Comparison of ENCODE assay signal across 9 mouse cellular contexts in the genomic region with DNA sequence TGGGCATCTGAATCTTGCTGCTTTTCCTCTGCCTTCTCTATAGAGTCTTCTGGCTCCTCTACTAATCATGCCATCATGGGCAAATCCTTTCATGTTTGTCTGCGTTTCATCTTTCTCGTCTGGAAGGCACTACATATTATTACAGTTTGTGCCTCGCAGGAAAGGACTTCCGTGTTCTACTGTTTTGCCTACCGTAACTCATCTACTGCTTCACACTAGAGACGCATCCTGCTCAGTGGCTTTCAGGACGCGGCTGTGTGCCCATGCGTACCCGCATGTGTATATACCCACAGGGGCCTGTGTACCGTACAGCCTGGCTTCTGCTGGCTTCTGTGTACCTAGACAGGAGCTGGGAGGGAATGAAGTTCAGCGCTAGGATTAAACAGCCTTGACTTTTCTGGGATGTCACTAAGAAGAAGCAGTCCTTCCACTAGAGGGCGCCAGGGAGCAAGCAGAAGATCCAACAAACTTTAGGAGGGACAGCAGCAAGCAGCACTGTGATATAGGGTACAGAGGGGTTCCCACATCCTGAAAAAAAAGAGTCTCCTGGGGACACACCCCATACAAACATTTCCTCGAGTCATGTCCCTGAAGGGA.
A peak's percentile ranks its signal among the peaks of the same experiment; 100 is the strongest.
DNase-seq lines count a peak whose midpoint lies in the region; ATAC-seq and TF ChIP-seq lines count a peak whose summit lies in the region.
"Had no signal": no experiment of that assay in that cellular context is flagged by ENCODE, and none has a peak within 500 bp of the region (broad histone marks: within the 10 kb centered on the region; RNA-seq: fewer than 3 reads in every experiment).

No protein-coding gene starts in this region.

- DNase-seq in adrenal gland, postnatal 25 days = peak; percentile 81
- DNase-seq in embryo, embryonic 9.5 days (ENCODE audit: extremely low spot score) = peak; percentile 76
- DNase-seq in kidney, postnatal 36 days = peak; percentile 78 to 94
- DNase-seq in right cerebral cortex, postnatal 14 days = peak; percentile 91
- DNase-seq in urinary bladder, postnatal 25 days (ENCODE audit: low spot score) = peak; percentile 85

- H3K9ac ChIP-seq in ES-Bruce4 (ENCODE audit: low read depth, poor library complexity, severe bottlenecking) = no peak overlapping the region
- H3K9ac ChIP-seq in heart, embryonic 12.5 days = no peak overlapping the region
- H3K9ac ChIP-seq in lung, embryonic 15.5 days = no peak overlapping the region

- no peaks in the 10 kb centered on the region for H3K36me3 ChIP-seq in ES-Bruce4 (ENCODE audit: control insufficient read depth, insufficient read depth, low read length, poor library complexity, severe bottlenecking)
- peaks cover 7% of the 10 kb centered on the region for H3K36me3 ChIP-seq in heart, embryonic 12.5 days
- no peaks in the 10 kb centered on the region for H3K36me3 ChIP-seq in lung, embryonic 15.5 days

- TF ChIP-seq POLR2A in ES-Bruce4 (IDR thresholded peaks at IDR 0.05; ENCODE audit: insufficient read depth, low read length) = no peak

- no peaks in the 10 kb centered on the region for H3K27me3 ChIP-seq in ES-Bruce4 (ENCODE audit: control insufficient read depth, insufficient read depth, low read length, poor library complexity, severe bottlenecking)
- no peaks in the 10 kb centered on the region for H3K27me3 ChIP-seq in heart, embryonic 12.5 days (replicated peaks)
- no peaks in the 10 kb centered on the region for H3K27me3 ChIP-seq in lung, embryonic 15.5 days

- H3K4me2 ChIP-seq in heart, embryonic 12.5 days = peak overlapping the region; percentile 37
- 0 out of 2 replicates have a peak overlapping the region, but pooled peaks have one; percentile 30 for H3K4me2 ChIP-seq in lung, embryonic 15.5 days

- peak; percentile 50; the same call in 1 of the 2 replicates for ATAC-seq in heart, embryonic 12.5 days (ENCODE audit: insufficient number of reproducible peaks, low FRiP score)
- ATAC-seq in lung, embryonic 15.5 days (ENCODE audit: borderline replicate concordance, extremely low read depth, low FRiP score, low TSS enrichment) = no peak

- TF ChIP-seq EP300 in ES-Bruce4 (IDR thresholded peaks at IDR 0.05; ENCODE audit: insufficient read depth, low read depth, low read length) = no peak

- H3K9me3 ChIP-seq in ES-Bruce4 (replicated peaks; ENCODE audit: control insufficient read depth, insufficient read depth, low read length, poor library complexity, severe bottlenecking) = no peaks in the 10 kb centered on the region
- 0 out of 2 replicates have a peak, but pooled peaks cover 3% of the 10 kb centered on the region for H3K9me3 ChIP-seq in heart, embryonic 12.5 days (replicated peaks)
- no peaks in the 10 kb centered on the region for H3K9me3 ChIP-seq in lung, embryonic 15.5 days

- WGBS in heart, embryonic 12.5 days = 37% methylated on average over 14 of the region's 14 CpGs
- WGBS in lung, embryonic 15.5 days = 35% methylated on average over 14 of the region's 14 CpGs

- TF ChIP-seq CTCF in ES-Bruce4 (IDR thresholded peaks at IDR 0.05; ENCODE audit: low read depth, low read length) = peak; percentile 77

- H3K4me3 ChIP-seq in ES-Bruce4 (ENCODE audit: low read depth, low read length) = no peak overlapping the region
- H3K4me3 ChIP-seq in heart, embryonic 12.5 days = no peak overlapping the region
- no peak overlapping the region for H3K4me3 ChIP-seq in lung, embryonic 15.5 days

- no peak overlapping the region for H3K27ac ChIP-seq in ES-Bruce4 (ENCODE audit: insufficient read depth, low read length)
- H3K27ac ChIP-seq in heart, embryonic 12.5 days (ENCODE audit: poor library complexity, severe bottlenecking) = no peak overlapping the region
- H3K27ac ChIP-seq in lung, embryonic 15.5 days = no peak overlapping the region
- H3K27ac ChIP-seq: macrophage had no signal

- H3K4me1 ChIP-seq in ES-Bruce4 (ENCODE audit: control insufficient read depth, insufficient read depth, low read length) = no peaks in the 10 kb centered on the region
- peaks cover 7% of the 10 kb centered on the region; the same call in 1 of the 2 replicates for H3K4me1 ChIP-seq in heart, embryonic 12.5 days (replicated peaks)
- H3K4me1 ChIP-seq in lung, embryonic 15.5 days = peaks cover 5% of the 10 kb centered on the region; the same call in 1 of the 2 replicates
